Mouse (Mus musculus) thymus, postnatal 25 days (tissue): Measurements from ENCODE around the gene Ociad1.

Experiments used
- DNase-seq: peaks from one replicate; pipeline ENCODE4 v3.0.0; 2022

Gene Ociad1

DNA sequence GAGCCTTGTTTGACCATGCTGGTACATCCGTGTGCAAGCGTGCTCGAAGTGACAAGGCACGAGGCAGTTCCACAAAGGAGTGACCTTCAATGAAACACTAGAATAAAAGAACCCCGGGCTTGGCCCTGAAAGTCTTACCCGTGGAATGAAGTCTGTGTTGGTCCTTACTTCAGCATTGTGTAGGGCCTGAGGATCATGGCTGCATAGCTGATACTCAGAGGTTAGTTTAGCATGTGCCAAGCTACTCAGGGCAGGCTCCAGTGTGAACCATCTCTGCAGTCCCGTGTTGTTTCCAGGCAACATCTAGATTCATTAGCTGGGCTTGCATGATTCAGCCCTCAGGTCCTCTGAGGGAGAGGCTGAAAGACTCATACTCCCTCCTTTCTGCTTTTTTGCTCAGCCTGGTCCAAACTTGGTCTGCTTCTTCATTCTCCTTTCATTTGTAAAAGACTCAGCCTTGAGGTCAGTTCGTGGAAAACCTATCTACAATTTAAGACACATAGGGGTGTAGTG is 48.2 kb downstream of the Ociad1 start, which contains the start of gene Ociad2:
Ociad2 (minus strand) TSS at position 306 of the 513 bp plus-strand sequence.
- no peak for DNase-seq

DNA sequence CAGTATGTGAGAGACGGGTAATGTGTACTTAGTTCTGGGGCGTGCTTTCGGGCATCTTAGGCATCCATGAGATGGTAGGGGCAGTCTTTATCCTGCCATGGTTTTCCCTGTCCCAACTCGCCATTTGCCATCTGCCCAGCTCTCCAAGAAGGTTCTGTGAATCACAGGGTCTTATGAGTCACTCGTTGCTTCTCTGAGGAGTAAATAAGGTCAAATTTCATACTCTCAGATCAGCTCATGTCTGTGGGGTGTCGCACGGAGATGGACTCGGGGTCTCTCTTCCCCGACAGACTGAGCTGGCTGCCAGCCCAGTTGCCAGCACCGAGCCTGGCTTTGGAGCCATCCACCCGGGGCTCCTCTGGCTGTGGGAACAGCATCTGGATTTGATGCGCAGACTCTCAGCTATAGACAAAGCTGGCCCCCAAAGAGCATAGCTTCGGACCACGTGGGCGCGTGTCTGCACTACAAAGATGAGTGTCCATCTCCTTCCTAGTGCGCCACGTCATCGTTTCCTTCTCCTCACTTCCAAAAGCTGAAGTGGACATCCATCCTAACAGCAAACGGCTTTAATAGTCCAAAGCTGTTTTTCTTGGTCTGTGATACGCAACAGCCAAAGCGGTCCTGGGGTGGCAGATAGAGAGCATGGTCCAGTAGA is 50.2 kb downstream of the Ociad1 start:
- DNase-seq: no peak

DNA sequence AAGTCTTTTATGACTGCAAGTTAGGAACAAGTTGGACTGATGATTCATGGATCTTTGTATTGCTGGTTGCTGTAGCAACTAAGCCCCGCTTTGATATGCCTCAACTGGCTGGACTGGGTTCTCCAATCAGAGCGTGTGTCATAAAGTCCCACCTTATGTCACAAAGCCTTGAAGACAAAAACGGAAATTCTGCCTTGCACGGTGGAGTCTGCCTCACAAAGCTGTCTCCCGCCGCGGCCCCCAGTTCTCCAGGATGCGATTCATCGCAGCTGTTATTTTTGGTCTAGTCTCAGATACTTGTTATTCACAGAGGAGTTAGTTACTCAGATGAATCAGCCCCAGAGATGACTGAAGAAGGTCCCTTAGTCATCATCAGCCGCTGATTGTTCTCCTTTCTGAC is 51.7 kb downstream of the Ociad1 start:
- DNase-seq: peak; percentile 3

DNA sequence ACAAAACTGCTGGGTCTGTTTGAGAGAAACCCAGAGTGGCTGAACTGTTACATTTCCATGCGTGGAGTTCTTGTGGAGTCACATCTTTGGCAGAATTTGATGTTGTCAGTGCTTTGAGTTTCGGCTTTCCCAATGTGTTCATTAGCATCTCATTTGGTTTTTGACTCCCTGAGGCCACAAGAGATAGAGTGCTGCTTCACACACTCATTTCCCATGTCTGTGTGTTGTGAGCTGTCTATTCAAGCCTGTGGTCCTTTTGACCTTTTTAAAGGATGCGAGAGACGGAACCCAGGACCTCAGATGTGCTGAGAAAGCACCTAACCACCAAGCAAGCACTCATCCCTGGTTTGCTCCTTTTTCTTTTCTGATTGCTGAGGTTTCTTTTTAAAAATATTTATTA is 52.7 kb downstream of the Ociad1 start:
- no peak for DNase-seq

DNA sequence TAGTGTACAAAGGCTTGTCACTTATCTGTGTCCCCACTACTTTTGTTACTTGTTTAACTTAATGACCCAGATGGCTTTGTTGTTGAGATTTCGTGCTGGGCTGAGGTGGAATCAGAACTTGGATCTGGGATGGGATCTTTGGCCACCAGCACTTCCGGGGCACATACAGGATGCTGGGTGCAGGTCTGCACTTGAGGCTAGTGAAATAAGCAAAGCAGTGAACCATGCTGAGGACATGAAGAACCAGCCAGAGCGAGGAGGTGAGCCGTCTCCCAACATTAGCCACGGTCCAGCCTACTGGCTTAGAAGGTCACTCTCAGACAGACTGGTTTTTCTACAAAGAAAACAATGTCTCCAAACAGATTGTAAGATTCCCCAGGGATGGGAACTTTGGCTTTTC is 56.9 kb downstream of the Ociad1 start:
- no peak for DNase-seq

GRCm38 (mm10) chr5:73351796-73352195 is 59.2 kb downstream of the Ociad1 start:
- no peak for DNase-seq

DNA sequence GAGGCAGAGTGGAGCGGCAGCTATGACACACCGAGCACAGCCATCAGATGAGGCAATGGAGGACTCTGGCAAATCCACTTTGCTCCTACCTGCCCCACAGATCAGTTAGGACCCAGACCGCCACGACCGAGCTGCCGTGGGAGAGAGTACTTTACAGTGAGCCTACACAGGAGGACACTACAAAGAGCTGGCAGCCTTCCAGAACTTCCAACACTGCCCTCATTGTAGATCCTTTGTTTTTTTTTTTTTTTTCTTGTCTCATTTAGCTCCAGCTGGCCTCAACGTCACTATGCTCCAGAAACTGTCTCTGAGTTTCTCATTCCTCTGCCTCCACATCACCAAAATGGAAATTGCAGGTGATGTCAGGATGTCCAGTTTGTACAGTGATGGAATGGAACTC is 60.9 kb downstream of the Ociad1 start:
- no peak for DNase-seq

DNA sequence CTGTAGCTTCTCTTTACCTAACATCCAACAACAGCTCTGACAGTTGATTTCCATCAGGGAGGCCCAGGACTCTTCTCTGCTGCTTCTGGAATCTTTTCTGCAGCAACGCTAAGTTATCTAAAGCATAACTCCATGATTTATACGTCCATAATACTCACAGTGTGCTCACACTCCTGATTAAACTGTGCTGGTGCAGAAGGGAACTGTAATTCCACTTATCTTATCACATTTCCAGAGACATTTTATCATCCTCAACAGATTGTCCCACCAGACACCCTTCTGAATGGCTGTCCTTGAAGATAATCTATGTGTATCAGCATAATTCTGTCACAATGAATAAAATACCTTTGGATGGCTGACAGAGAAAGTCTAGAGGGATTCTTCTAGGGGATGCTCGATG is 61.4 kb downstream of the Ociad1 start:
- DNase-seq: no peak

- DNase-seq: no peak
These were observed 62.8 kb downstream of the Ociad1 start for GRCm38 (mm10) chr5:73355393-73355792.

DNA sequence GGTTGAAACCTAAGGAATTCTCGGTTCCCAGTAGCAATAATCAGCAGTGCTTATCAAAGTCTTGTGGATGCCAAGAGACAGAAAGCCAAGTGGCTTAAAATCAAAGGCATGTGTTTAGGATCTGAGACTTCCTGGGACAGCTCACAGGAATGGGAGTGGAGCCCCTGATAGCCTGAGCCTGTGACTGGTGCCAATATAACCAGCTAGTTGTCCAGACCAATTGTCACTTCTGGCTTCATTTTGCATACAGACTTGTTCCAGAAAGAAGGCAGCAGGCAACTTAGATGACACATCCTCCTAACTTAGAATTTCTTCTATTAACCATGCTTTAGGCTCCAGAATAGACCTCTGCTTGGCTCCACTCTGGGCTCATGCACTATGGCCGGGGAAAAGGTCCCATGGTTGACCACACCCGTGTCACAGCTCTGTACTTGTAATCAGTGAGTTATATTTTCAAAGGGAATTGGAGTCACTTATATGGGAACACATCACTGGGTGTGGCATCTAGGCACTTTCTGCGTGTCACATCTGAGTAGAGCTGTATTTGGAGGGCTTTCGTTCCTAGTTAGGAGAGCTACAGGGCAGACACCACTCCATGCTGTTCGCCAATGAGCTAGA is 66.7 kb downstream of the Ociad1 start:
- DNase-seq: no peak

DNA sequence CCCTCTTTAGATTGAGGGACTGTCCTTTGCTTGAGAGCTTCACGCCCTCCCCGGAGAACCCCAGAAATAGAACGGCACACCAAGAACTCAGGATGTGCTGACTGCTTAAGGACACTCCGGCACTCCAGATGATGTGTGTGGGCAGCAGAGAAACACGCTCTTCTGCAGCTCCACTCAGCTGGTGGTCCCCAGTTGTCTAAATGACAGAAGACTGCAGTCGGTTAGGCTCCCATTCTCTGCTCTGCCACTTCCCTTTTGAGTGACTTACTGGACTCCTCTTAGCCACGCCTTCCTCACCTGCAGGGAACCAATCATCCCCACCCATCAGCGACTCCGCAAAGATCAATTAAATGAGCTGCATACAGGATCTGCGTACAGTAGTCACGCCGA is 67.2 kb downstream of the Ociad1 start:
- no peak for DNase-seq

DNA sequence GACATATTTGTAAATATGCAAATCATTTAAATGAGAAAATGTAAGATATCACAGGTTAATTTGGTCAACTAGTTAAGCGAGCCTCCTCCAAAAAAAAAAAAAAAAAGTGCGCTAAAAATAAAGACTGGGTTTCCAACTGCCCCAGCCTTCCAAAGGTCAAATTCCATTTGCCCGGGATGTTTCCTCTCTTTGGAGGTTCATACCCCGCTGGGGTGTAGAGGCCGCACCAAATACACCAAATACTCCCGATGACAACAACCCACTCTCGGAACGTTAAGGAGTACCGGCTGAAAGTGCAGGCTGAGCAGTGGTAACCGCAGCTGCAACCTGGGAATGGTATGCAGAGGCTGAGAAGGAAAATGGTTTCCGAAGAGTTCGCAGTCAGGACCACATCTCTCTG is 67.7 kb downstream of the Ociad1 start:
- no peak for DNase-seq

DNA sequence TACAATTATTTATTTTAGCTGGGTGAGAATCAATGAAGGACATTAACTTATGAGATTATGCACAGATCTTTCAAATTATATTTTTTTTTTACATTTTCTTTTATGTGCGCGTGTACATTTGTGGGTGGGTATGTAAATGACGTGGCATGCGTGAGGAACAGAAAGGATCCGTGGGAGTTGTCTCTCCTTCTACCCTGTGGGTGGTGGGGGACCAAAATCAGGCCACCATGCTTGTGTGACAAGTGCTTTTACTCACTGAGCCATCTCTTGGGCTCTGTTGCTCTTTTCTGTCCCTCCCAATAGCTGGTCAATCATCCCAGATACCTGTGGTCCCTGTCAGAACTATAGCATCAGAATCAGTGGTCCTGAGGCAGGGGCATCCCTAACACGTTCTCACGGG is 69.8 kb downstream of the Ociad1 start:
- no peak for DNase-seq

- no peak for DNase-seq
These were observed 70.2 kb downstream of the Ociad1 start for GRCm38 (mm10) chr5:73362791-73363190.
